ENCODE assay signal across 14 mouse cellular contexts in the genomic region with DNA sequence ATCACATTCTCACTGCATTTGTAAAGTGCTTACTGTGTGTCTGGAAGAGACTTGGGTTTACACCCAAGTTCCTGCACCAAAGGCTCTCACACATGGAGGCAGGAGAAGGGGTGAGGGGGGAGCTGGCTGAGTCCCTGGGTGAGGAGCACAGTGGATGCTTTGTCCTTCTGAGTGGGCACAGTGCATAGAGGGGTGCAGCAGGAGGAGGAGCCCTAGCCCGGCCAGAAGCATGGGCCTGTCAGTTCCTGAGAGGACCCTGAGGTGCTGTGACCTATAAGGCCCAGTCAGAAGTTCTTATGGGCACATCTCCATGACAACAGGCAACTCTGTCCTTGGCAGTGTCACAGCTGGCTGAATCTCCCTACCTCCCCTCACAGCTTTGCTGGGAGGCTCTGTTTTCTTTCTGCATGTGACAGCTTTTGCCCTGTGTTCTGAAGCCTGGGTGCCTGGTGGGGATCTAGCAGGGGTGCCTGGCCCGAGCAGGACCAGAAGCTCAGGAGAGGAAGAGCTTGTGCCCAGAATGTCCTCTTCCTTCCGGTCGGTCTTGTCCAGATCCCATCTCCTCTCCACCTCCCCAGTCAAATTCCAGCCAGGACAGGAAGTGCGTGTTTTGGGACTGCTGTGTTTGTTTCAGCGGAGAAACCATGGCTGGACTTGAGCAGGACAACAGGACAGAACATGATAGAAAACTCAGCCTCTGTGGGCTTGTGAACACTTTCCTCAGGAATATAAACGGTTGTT. TPM values are rescaled to one million over a fixed set of nuclear protein-coding genes. Genes with fewer than 3 reads are reported as not detected.
DNase-seq lines count a peak whose midpoint lies in the region; ATAC-seq and TF ChIP-seq lines count a peak whose summit lies in the region.
"Had no signal": no experiment of that assay in that cellular context is flagged by ENCODE, and none has a peak within 500 bp of the region (broad histone marks: within the 10 kb centered on the region; RNA-seq: fewer than 3 reads in every experiment).

No protein-coding gene starts in this region.

- peak overlapping the region; percentile 56 for H3K27ac ChIP-seq in heart, embryonic 10.5 days
- H3K27ac ChIP-seq in kidney, postnatal 0 days: peak overlapping the region; percentile 44; the same call in 1 of the 2 replicates
- peak overlapping the region; percentile 17; the same call in 1 of the 2 replicates for H3K27ac ChIP-seq in limb, embryonic 15.5 days

- H3K36me3 ChIP-seq in heart, embryonic 10.5 days: no peaks in the 10 kb centered on the region
- H3K36me3 ChIP-seq in kidney, postnatal 0 days (ENCODE audit: insufficient read depth, low read length): peaks cover 5% of the 10 kb centered on the region; the same call in 1 of the 2 replicates
- H3K36me3 ChIP-seq in limb, embryonic 15.5 days: peaks cover 4% of the 10 kb centered on the region; the same call in 1 of the 2 replicates

- TF ChIP-seq CTCF in kidney, postnatal 0 days (IDR thresholded peaks at IDR 0.05; ENCODE audit: low read depth): no peak

- no peaks in the 10 kb centered on the region for H3K27me3 ChIP-seq in heart, embryonic 10.5 days (ENCODE audit: insufficient read depth, poor library complexity, severe bottlenecking)
- no peaks in the 10 kb centered on the region for H3K27me3 ChIP-seq in kidney, postnatal 0 days (ENCODE audit: insufficient read depth, low read length)
- H3K27me3 ChIP-seq in limb, embryonic 15.5 days: no peaks in the 10 kb centered on the region
- H3K27me3 ChIP-seq: CH12.LX had no signal

- no peak for DNase-seq in heart, embryonic 10.5 days (ENCODE audit: low spot score)
- DNase-seq in heart, postnatal 25 days (ENCODE audit: low spot score): no peak
- DNase-seq in kidney, postnatal 0 days (ENCODE audit: low spot score): peak; percentile 52
- DNase-seq in kidney, postnatal 14 days: no peak
- peak; percentile 59 for DNase-seq in brain, adult 2 months (ENCODE audit: low read depth, low spot score)
- no peak for DNase-seq in embryo, embryonic 9.5 days (ENCODE audit: extremely low spot score)
- DNase-seq: gastrocnemius, postnatal 14 days; kidney, postnatal 4 days; left cerebral cortex, postnatal 4 days; thymus, adult 18-20 months had no signal

- ATAC-seq in kidney, postnatal 0 days (replicated peaks; ENCODE audit: low FRiP score, low read depth): peak; percentile 27; the same call in 1 of the 2 replicates
- ATAC-seq in limb, embryonic 15.5 days (ENCODE audit: insufficient number of reproducible peaks, low FRiP score, low TSS enrichment, low read depth): no peak
- no peak for ATAC-seq in megakaryocyte-erythroid progenitor cell, adult 5-6 weeks (replicated peaks; ENCODE audit: low FRiP score, low TSS enrichment, poor library complexity, severe bottlenecking)

- WGBS in heart, embryonic 10.5 days: 56% methylated on average over 7 of the region's 7 CpGs
- 48% methylated on average over 7 of the region's 7 CpGs for WGBS in kidney, postnatal 0 days
- WGBS in limb, embryonic 15.5 days: 72% methylated on average over 7 of the region's 7 CpGs

- intact Hi-C loops in heart, postnatal 25 days (cut with DNase I): no loop called here

- H3K9me3 ChIP-seq in heart, embryonic 10.5 days: no peaks in the 10 kb centered on the region
- H3K9me3 ChIP-seq in kidney, postnatal 0 days (replicated peaks; ENCODE audit: low read length): no peaks in the 10 kb centered on the region
- H3K9me3 ChIP-seq in limb, embryonic 15.5 days: no peaks in the 10 kb centered on the region

- peaks cover 21% of the 10 kb centered on the region for H3K4me1 ChIP-seq in heart, embryonic 10.5 days
- H3K4me1 ChIP-seq in kidney, postnatal 0 days (replicated peaks; ENCODE audit: insufficient read depth, low read length): 0 out of 2 replicates have a peak, but pooled peaks cover 4% of the 10 kb centered on the region
- H3K4me1 ChIP-seq in limb, embryonic 15.5 days: 0 out of 2 replicates have a peak, but pooled peaks cover 4% of the 10 kb centered on the region

- 0 out of 2 replicates have a peak overlapping the region, but pooled peaks have one; percentile 31 for H3K9ac ChIP-seq in kidney, postnatal 0 days (ENCODE audit: low read depth, low read length)
- no peak overlapping the region for H3K9ac ChIP-seq in limb, embryonic 15.5 days

- no peak overlapping the region for H3K4me3 ChIP-seq in heart, embryonic 10.5 days
- H3K4me3 ChIP-seq in kidney, postnatal 0 days (replicated peaks; ENCODE audit: low read depth, low read length): no peak overlapping the region
- H3K4me3 ChIP-seq in limb, embryonic 15.5 days: no peak overlapping the region

- no peak overlapping the region for H3K4me2 ChIP-seq in kidney, postnatal 0 days (ENCODE audit: low read length)
- H3K4me2 ChIP-seq in limb, embryonic 15.5 days: no peak overlapping the region

RNA-seq across cellular contexts. Expression of a gene that starts 15.0 kb away (rescaled TPM):
- polyA plus RNA-seq in heart, embryonic 10.5 days (2016; fragmentation: Nextera tagmentation; extraction: Ambion mirVana): 0.16 and 0.19 TPM in 2 replicates
- total RNA-seq in heart, postnatal 25 days (2021): under 1 TPM; 0.28 to 0.31 TPM
- polyA plus RNA-seq in kidney, postnatal 0 days (2015; fragmentation: Nextera tagmentation; extraction: Ambion mirVana): 0.51 and 0.66 TPM in 2 replicates
- polyA plus RNA-seq in limb, embryonic 15.5 days (2015; fragmentation: Nextera tagmentation; extraction: Ambion mirVana): 0.37 and 0.89 TPM in 2 replicates
- total RNA-seq in megakaryocyte-erythroid progenitor cell, adult 5-6 weeks (2014; fragmentation: Nextera tagmentation): not detected in 2 replicates
- total RNA-seq in megakaryocyte-erythroid progenitor cell, adult 5-6 weeks (2017): not detected in 2 replicates
- total RNA-seq: megakaryocyte progenitor cell, adult 5-6 weeks had no signal

Comparison
In these comparisons a context has a peak if more than half of its experiments do, and no peak if none do; other contexts are left out.
1. DNase-seq: peak in kidney, postnatal 0 days (single experiment) and brain, adult 2 months (single experiment); none in heart, embryonic 10.5 days (single experiment), heart, postnatal 25 days (single experiment), kidney, postnatal 14 days (single experiment) and embryo, embryonic 9.5 days (single experiment).
2. Peak in every context shown above with its lines, with median percentiles within 50 percentile points of each other: H3K27ac ChIP-seq.